Mouse (Mus musculus): ENCODE data around the gene Rftn1.
A peak's percentile ranks its signal among the peaks of the same experiment; 100 is the strongest.

The Rftn1 gene

DNA sequence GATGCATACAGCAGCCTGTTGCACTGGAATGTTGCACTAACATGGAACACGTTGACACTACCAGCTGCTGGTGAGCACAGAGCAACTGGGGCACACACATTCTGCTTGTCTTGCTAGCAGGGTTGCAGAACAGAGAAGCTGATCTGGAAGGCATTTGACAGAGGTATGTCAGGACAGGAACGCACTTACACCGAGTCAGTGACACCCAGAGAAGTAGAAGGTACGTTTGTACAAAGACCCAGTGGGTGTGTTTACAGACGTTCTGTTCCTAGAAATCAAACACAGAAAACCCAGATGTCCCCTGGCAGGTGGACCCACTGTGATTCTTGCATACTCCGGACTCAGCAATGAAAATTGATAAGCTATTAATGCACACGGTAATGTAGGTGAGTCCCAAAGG lies 215.0 kb downstream of the Rftn1 start:
- DNase-seq = no peak

DNA sequence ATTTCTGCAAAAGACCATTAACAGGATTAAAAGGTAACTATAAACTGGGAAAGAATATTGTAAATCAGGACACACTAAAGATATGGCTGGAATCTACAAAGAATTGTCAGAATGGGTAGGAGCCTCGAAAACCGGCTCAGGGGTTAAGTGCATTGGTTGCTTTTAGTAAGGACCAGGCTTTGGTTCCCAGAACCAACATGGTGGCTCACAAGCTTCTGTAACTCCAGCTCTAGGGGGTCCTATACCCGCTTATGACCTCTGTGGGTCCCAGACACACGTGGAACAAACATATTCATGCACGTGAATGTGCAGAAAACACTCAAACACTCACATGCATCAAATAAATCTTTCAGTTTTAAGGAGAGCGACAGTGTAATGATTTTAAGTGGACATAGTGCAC lies 215.5 kb downstream of the Rftn1 start:
- DNase-seq = no peak

DNA sequence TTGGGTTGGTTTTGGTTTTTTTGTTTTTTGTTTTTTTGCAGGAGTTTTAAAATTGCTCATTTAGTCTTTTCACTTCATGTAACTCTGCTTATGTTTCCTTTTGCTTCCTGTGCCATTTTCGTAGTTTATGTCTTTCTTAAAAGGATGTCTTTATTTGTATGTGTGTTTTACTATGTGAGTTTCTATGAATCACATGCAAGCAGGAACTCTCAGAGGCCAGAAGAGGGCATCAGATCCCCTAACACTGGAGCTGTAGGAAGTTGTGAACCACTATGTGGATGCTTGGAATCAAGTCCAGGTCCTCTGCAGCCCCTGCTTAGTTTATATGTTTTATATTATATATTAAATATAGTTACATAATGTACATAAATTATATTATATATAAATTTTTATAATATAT lies 218.3 kb downstream of the Rftn1 start:
- no peak for DNase-seq

GRCm38 (mm10) chr17:49971057-49971456 lies 219.4 kb downstream of the Rftn1 start:
- no peak for DNase-seq

- peak; percentile 14 to 59 for DNase-seq
These were observed 221.8 kb downstream of the Rftn1 start for GRCm38 (mm10) chr17:49968467-49969207.

DNA sequence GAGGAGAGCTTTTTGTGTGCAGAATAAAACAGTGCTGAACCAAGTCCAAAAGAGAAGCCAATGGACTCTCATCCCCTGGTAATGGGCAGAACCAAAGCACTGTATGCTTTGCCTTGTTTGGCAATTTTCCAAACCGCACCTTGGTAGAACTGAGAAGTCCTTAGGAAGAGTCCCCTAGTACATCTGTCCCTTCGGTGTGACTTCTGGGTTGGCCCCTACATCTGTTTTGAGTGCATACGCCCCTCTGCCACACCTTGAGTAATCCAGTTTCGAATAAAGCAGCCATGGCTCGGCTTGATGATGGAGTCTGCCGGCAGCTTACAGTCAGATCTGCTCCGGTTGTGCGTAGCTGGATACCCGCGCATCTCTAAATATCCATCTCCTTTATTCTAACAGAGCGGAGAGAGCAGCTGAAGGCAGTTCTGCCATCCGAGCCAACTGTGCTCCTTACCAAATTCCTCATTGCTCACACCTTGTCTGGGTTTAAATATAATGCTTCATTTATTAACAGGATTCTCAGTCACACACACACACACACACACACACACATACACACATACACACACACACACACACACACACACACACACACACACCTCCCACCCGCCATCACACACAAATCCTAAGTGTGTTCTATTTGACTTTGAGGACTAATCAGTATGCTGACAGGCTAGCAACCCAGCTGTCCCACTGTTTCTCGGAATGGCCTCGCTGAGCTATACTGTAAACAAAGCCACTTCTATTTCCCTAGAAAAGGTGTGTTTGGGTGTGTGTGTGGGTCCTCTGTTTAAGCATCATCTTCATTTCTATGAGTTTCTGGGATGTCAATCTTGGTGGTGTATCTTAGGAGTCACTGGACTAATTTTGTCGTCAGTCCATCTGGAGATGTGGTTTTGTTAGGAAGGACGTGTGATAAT lies 224.4 kb downstream of the Rftn1 start:
- no peak for DNase-seq

GRCm38 (mm10) chr17:49965035-49965434 lies 225.4 kb downstream of the Rftn1 start:
- DNase-seq = no peak

DNA sequence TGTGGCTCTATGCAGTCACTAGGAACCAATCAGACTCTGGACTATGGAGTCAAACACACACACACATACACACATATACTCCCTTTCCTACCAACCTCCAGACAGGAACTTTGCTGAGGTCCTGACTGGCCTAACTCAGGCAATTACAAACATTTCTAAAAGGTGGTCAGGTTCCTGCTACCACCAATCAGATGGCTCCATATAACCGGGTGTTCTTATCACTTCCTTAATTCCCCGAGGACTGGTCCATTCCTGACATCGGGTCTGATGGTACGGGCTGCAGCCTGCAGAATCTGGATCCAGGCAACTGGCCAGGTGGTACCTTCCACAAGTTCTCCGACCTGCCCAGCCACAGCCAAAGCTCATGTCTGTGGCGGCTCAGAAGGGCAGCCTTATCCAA lies 226.0 kb downstream of the Rftn1 start:
- DNase-seq = no peak

DNA sequence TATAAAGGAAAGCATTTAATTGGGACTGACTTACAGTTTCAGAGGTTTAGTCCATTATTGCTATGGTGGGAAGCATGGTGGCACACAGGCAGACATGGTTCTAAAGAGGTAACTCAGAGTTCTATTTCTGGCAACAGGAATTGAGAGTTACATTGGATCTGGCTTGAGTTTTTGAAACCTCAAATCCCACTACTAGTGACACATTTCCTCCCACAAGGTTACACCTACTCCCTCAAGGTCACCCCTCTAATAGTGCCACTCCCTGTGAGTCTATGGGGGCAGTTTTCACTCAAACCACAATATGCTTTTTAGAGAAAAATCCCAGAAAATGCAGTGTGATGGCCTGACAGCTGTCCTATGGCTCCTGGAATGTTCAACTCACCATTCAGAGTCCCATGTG lies 231.5 kb downstream of the Rftn1 start:
- DNase-seq = no peak

- peak in 1 of 2 experiments; percentile 11 for DNase-seq
These were observed 238.4 kb downstream of the Rftn1 start for GRCm38 (mm10) chr17:49951856-49952607.

GRCm38 (mm10) chr17:49951491-49951855 lies 239.0 kb downstream of the Rftn1 start:
- peak; percentile 28 to 73 for DNase-seq

- DNase-seq = peak in 1 of 2 experiments; percentile 17
These were observed 247.8 kb downstream of the Rftn1 start for GRCm38 (mm10) chr17:49942674-49943073.

Data from kidney, adult 8-10 months (tissue).